8 mouse cellular contexts compared by ENCODE assay signal in genomic region chr9:110683574-110684099, GRCm38 (mm10). TPM values are rescaled to one million over a fixed set of nuclear protein-coding genes. Genes with fewer than 3 reads are reported as not detected.
DNase-seq lines count a peak whose midpoint lies in the region; ATAC-seq and TF ChIP-seq lines count a peak whose summit lies in the region.

No protein-coding gene starts in this region.

- no peak overlapping the region for H3K9ac ChIP-seq in forebrain, postnatal 0 days
- H3K9ac ChIP-seq in midbrain, embryonic 15.5 days = no peak overlapping the region

- H3K4me1 ChIP-seq in heart, embryonic 10.5 days = peaks cover 69% of the 10 kb centered on the region
- peaks cover 17% of the 10 kb centered on the region for H3K4me1 ChIP-seq in forebrain, postnatal 0 days (ENCODE audit: insufficient read depth)
- H3K4me1 ChIP-seq in midbrain, embryonic 15.5 days = peaks cover 36% of the 10 kb centered on the region

- no peak for ATAC-seq in forebrain, postnatal 0 days
- peak; percentile 13; the same call in 1 of the 2 replicates for ATAC-seq in midbrain, embryonic 15.5 days (replicated peaks)

- H3K27ac ChIP-seq in heart, embryonic 10.5 days = peak overlapping the region; percentile 81
- peak overlapping the region; percentile 40; the same call in 1 of the 2 replicates for H3K27ac ChIP-seq in forebrain, postnatal 0 days (ENCODE audit: low read depth, low read length)
- H3K27ac ChIP-seq in midbrain, embryonic 15.5 days = peak overlapping the region; percentile 60

- no peak overlapping the region for H3K4me2 ChIP-seq in forebrain, postnatal 0 days (ENCODE audit: low read depth)
- H3K4me2 ChIP-seq in midbrain, embryonic 15.5 days = no peak overlapping the region

- intact Hi-C loops in heart, postnatal 36 days (cut with DNase I) = no loop called here

- H3K4me3 ChIP-seq in heart, embryonic 10.5 days = no peak overlapping the region
- no peak overlapping the region for H3K4me3 ChIP-seq in forebrain, postnatal 0 days (ENCODE audit: low read depth, low read length)
- H3K4me3 ChIP-seq in midbrain, embryonic 15.5 days = no peak overlapping the region

- WGBS in heart, embryonic 10.5 days = 46% methylated on average over 4 of the region's 4 CpGs
- WGBS in forebrain, postnatal 0 days = 40% methylated on average over 4 of the region's 4 CpGs
- 49% methylated on average over 4 of the region's 4 CpGs for WGBS in midbrain, embryonic 15.5 days

- DNase-seq in heart, embryonic 10.5 days (ENCODE audit: low spot score) = no peak
- no peak for DNase-seq in heart, postnatal 36 days
- DNase-seq in forebrain, postnatal 0 days = no peak
- DNase-seq in kidney, postnatal 10 days = peak; percentile 77
- no peak for DNase-seq in embryo, embryonic 9.5 days (ENCODE audit: extremely low spot score)
- DNase-seq in cerebellum, adult 18-20 months = no peak
- DNase-seq in cerebellum, adult 11 months = no peak

- no peak for TF ChIP-seq CTCF in forebrain, postnatal 0 days (IDR thresholded peaks at IDR 0.05; ENCODE audit: low read depth)

- no peaks in the 10 kb centered on the region for H3K9me3 ChIP-seq in heart, embryonic 10.5 days
- no peaks in the 10 kb centered on the region for H3K9me3 ChIP-seq in forebrain, postnatal 0 days (ENCODE audit: low read length)
- no peaks in the 10 kb centered on the region for H3K9me3 ChIP-seq in midbrain, embryonic 15.5 days

- H3K27me3 ChIP-seq in heart, embryonic 10.5 days (ENCODE audit: insufficient read depth, poor library complexity, severe bottlenecking) = no peaks in the 10 kb centered on the region
- no peaks in the 10 kb centered on the region for H3K27me3 ChIP-seq in forebrain, postnatal 0 days (ENCODE audit: insufficient read depth, low read length)
- no peaks in the 10 kb centered on the region for H3K27me3 ChIP-seq in midbrain, embryonic 15.5 days (replicated peaks)

- peaks cover 5% of the 10 kb centered on the region; the same call in 1 of the 2 replicates for H3K36me3 ChIP-seq in heart, embryonic 10.5 days
- H3K36me3 ChIP-seq in forebrain, postnatal 0 days (ENCODE audit: insufficient read depth) = no peaks in the 10 kb centered on the region
- no peaks in the 10 kb centered on the region for H3K36me3 ChIP-seq in midbrain, embryonic 15.5 days (replicated peaks)

RNA-seq across cellular contexts. Expression of gene Ccdc12, which starts 27.3 kb away (rescaled TPM):
- 159 and 189 TPM in 2 replicates for polyA plus RNA-seq in heart, embryonic 10.5 days (2016; fragmentation: Nextera tagmentation; extraction: Ambion mirVana)
- 10 to 100 TPM; 60.6 to 66.9 TPM for total RNA-seq in heart, postnatal 36 days (2021)
- total RNA-seq in forebrain, postnatal 0 days (2014; rRNA removed) = 38.4 and 48.4 TPM in 2 replicates
- 103 and 104 TPM in 2 replicates for polyA plus RNA-seq in forebrain, postnatal 0 days (2015; fragmentation: Nextera tagmentation; extraction: Ambion mirVana)
- polyA plus RNA-seq in midbrain, embryonic 15.5 days (2015; fragmentation: Nextera tagmentation; extraction: Ambion mirVana) = 110 and 115 TPM in 2 replicates

RNA-seq across cellular contexts. Expression of gene Nbeal2, which starts 29.7 kb away (rescaled TPM):
- polyA plus RNA-seq in heart, embryonic 10.5 days (2016; fragmentation: Nextera tagmentation; extraction: Ambion mirVana) = 2.4 and 3.1 TPM in 2 replicates
- 10 to 100 TPM in 1 of 2 experiments, 1 to 10 TPM in 1; 9.5 to 11.0 TPM for total RNA-seq in heart, postnatal 36 days (2021)
- 6.1 and 17.6 TPM in 2 replicates for total RNA-seq in forebrain, postnatal 0 days (2014; rRNA removed)
- polyA plus RNA-seq in forebrain, postnatal 0 days (2015; fragmentation: Nextera tagmentation; extraction: Ambion mirVana) = 1.1 and 2.0 TPM in 2 replicates
- polyA plus RNA-seq in midbrain, embryonic 15.5 days (2015; fragmentation: Nextera tagmentation; extraction: Ambion mirVana) = 5.5 and 6.4 TPM in 2 replicates

RNA-seq across cellular contexts. Expression of gene Myl3, which starts 58.0 kb away (rescaled TPM):
- 1,835 and 3,713 TPM in 2 replicates for polyA plus RNA-seq in heart, embryonic 10.5 days (2016; fragmentation: Nextera tagmentation; extraction: Ambion mirVana)
- over 10,000 TPM; 10,942 to 11,353 TPM for total RNA-seq in heart, postnatal 36 days (2021)
- total RNA-seq in forebrain, postnatal 0 days (2014; rRNA removed) = 0.69 and 0.76 TPM in 2 replicates
- polyA plus RNA-seq in forebrain, postnatal 0 days (2015; fragmentation: Nextera tagmentation; extraction: Ambion mirVana) = 0.99 and 1.1 TPM in 2 replicates
- 0.56 and 2.0 TPM in 2 replicates for polyA plus RNA-seq in midbrain, embryonic 15.5 days (2015; fragmentation: Nextera tagmentation; extraction: Ambion mirVana)

RNA-seq across cellular contexts. Expression of gene Nradd, which starts 59.4 kb away (rescaled TPM):
- 28.5 and 32.3 TPM in 2 replicates for polyA plus RNA-seq in heart, embryonic 10.5 days (2016; fragmentation: Nextera tagmentation; extraction: Ambion mirVana)
- 1 to 10 TPM in 1 of 2 experiments, under 1 TPM in 1; 0.92 to 1.2 TPM for total RNA-seq in heart, postnatal 36 days (2021)
- 21.3 and 22.5 TPM in 2 replicates for total RNA-seq in forebrain, postnatal 0 days (2014; rRNA removed)
- 19.1 and 27.2 TPM in 2 replicates for polyA plus RNA-seq in forebrain, postnatal 0 days (2015; fragmentation: Nextera tagmentation; extraction: Ambion mirVana)
- polyA plus RNA-seq in midbrain, embryonic 15.5 days (2015; fragmentation: Nextera tagmentation; extraction: Ambion mirVana) = 30.1 and 35.4 TPM in 2 replicates

Comparison
In these comparisons a context has a peak if more than half of its experiments do, and no peak if none do; other contexts are left out.
1. RNA of gene Myl3, which starts 58.0 kb away (polyA plus RNA-seq): 1,835 to 3,713 TPM in heart, embryonic 10.5 days; 0.99 to 1.1 TPM in forebrain, postnatal 0 days and 0.56 to 2.0 TPM in midbrain, embryonic 15.5 days; every median in the first group is over 100 times any median in the second.
2. Peak in every context shown above with its lines, with median percentiles within 50 percentile points of each other: H3K27ac ChIP-seq.